Mouse (Mus musculus): ENCODE measurements at regions not wholly inside any gene's neighbourhood (a gene's known extent, or its start where the extent isn't known, plus 50 kb on each side); places are given as distances from the start of the nearest gene placed in this dataset.

GRCm38 (mm10) chr3:82770512-82771270 lies 105.6 kb downstream of the Rbm46 start:
- TF ChIP-seq CTCF (IDR thresholded peaks at IDR 0.05; ENCODE audit: control insufficient read depth, insufficient read depth, insufficient replicate concordance, low read depth, low read length) (no peak), POLR2A (IDR thresholded peaks at IDR 0.05; ENCODE audit: control insufficient read depth, low read depth, low read length) (no peak)

All from testis, adult 2 months (tissue).